Mouse (Mus musculus) layer of hippocampus, postnatal 14 days (tissue): Measurements from ENCODE around the gene Rnf187. TPM values are rescaled to one million over a fixed set of nuclear protein-coding genes. Genes with fewer than 3 reads are reported as not detected.

Experiments used
- DNase-seq, 2 experiments: peaks; one replicate each; pipeline ENCODE4 v3.0.0; 2021 to 2022; ENCODE audit warnings: low spot score in 2 of 2, mixed read lengths in 1 of 2
- long read RNA-seq, 2 experiments: library from polyadenylated mRNA; stranded (forward); transcript quantifications; one replicate each; pipeline ENCODE4 v2.0.0; 2021
- total RNA-seq, 2 experiments: library from RNA; stranded (reverse); gene quantifications; 2 replicates each; pipeline ENCODE4 v1.2.3; 2021

The Rnf187 gene
- 100 to 1,000 TPM; 501 to 506 TPM for total RNA-seq
- long read RNA-seq, experiment 1, transcript Rnf187-201 (4 exons, 1,949 nt): major isoform, 800 of 1,035 reads
- long read RNA-seq, experiment 1, partial matches to known transcripts: 45 of 1,035 reads
- long read RNA-seq, experiment 1, other reads (novel, unspliced or antisense): 190 of 1,035 reads
- long read RNA-seq, experiment 2, transcript Rnf187-201 (4 exons, 1,949 nt): major isoform, 915 of 1,395 reads
- long read RNA-seq, experiment 2, partial matches to known transcripts: 61 of 1,395 reads
- long read RNA-seq, experiment 2, other reads (novel, unspliced or antisense): 419 of 1,395 reads

DNA sequence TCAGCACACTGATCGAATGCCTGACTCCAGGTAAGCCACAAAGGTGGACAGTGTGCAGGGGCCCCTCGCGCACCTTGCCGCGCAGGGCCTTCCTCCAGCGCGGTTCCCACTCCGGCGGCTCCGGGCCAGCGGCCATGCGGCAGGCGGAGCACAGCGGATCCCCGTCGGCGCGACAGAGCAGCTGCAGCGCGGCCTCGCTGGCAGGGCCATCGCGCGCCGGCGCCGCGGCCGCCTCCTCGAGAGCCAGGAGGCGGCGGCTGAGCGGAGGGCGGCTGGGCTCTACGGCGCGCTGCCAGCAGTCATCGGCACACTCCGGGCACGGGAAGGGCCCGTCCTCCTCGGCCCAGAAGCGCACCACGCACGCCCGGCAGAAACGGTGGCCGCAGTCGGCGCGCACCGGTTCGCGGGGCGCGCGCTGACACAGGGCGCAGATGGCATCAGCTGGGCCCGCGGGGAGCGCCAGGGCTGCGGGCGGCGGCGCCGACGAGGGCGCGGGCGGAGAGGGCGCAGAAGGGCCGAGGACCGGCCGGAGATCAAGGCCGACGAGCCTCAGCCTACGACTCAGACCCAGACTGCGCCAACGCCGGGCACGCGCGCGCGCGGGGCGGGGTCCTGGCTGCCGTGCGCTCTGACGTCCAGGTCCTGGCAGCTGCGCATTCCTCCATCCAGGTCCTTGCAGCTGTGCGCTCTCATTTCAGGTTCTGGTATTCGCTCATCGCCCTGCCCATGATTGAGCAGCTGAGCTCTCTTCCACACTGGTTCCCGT is at the start of gene Rnf187:
Gene Rnf187 (minus strand): TSS at position 595 of the 766 bp plus-strand sequence.
- DNase-seq: peak; percentile 87 to 92

DNA sequence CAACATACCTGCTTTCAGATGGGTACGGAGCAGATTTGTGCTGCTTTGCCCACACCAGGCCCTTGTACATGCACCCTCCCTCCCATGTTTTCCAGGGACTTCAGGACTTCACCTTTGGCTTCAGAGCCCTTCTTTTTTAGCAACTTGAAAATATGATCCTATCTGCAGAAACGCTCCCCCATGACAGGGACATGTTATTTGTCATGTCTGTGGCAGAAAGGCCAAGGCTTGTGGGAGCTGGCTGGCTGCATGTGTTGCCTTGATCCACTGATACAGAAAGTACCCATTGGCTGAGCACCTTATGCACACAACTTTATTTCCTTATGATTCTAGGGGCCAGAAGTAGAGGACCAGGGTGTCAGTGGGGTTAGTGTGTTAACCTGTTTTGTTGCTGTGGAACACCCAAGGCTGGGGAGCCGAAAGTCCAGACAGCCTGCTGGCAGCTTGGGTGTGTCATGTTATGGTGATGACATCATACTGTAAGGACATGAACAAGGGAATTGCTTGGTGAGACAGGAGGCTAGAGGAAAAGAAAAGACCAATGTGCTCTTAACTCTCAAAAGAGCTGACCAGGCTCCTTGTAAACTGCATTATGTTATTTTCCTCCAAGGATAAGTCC is 46.7 kb upstream of the Rnf187 start:
- no peak for DNase-seq

DNA sequence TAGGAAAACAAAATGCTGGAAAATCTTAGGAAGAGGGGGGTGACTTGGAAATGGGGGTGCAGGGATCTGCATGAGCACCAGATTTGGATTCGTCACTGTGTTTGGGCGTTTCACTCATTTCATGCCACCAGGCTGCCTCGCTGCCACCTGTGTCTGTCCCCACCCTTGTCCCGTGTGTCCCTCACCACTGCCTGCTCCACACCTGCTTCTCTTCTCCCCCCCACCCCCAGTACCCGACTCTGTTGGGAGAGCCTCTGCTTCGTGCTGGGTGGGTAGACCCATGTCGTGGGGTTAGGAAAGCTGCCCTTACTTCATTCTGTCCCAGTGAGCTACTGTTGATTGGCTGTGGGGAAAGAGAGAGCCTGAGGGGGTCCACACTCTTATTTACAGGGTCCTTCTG is 45.9 kb upstream of the Rnf187 start:
- no peak for DNase-seq

DNA sequence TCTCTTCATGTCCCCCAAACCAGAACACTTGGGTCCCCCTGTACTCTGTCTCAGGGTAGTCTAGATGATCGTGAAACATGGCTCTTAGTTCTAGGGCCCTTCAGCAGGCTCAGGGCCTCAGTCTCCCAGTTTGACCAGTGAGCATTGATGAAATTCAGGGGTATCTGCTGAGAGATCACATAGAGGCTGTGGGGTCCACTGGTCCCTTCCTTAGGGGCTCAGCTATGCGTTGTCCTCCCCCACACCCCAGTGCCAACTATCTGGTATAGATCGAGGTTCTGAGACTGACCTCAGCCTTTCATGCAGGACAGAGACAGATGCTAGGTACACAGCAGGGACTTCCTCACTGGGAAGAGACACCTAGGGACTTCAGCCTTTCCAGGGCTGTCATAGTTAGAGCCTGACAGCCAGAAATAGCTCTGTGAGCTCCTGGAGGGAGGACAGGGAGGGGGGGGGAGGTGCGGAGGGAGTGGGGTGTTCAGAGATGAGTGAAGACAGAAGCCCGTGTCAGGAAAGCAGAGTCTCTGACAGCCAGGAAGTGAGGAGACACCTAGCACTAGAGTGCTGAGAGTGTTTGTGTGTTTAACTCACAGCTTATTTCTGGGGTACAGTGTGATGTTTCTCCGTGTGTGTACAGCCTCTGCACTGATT is 45.1 kb upstream of the Rnf187 start:
- no peak for DNase-seq

DNA sequence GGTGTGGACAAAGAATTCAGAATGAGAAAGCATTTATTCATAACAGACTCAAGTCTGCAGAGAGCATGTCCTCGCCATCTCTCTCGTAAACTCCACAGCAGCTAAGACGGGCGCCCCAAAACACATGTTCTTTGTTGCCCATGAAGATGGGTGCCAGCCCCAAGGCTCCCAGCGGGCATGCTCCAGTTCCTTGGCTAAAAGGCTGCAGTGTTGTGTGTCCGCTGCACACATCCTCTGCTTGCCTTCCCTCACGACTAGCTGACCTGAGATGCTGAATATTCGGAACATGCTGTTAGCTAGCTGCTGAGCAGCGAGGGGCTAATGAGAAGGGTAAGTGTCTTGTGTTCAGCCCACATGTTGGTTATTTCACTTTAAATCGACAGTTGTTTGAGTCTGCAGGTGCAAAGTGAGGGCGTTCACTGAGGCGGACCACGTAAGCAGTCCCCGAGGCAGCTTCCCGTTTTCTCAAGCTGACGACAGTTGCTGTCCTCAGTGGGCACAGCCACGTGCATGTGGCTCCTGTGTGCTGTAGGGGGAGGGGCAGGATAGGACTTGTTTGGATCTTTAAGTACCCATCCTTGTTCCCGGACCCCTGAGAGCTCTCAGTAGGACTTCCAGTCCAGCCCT is 43.9 kb upstream of the Rnf187 start:
- DNase-seq: no peak

DNA sequence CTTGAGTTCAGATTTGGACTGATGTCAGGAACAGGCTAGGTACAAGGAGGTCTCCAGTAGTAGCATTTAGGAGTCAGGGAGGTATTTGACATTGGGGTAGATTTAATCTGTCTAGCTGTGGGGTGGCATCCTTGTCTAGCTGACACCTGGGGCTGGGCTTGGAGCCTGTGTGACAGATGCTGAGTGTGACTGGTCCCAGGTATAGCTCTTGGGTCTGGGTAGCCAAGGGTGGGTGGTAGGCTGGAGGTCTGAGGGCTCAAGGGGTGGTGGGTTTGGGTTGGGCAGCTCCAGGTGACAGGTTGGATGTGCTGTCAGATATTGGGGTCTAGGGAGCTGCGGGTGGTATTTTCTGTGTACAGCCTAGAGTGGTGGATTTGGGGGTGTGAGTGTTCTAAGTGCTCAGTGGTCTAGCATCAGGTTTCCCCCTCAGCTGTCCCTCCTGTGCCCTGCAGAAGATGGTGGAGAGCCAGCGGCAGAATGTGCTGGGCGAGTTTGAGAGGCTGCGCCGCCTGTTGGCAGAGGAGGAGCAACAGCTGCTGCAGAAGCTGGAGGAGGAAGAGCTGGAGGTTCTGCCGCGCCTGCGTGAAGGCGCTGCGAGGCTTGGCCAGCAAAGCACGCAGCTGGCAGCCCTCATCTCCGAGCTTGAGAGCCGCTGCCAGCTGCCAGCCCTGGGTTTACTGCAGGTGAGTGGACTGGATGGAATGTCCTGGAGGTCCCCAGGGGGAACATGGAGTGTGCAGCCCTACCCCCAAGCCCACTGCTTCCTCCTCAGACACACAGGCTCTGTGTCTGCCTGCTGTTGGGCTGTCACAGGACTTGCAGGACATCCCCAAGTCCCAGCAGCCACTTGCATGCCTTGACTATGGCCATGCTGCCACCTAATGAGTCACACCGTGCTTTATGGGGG is 43.1 kb upstream of the Rnf187 start:
- DNase-seq: peak; percentile 70 to 73

DNA sequence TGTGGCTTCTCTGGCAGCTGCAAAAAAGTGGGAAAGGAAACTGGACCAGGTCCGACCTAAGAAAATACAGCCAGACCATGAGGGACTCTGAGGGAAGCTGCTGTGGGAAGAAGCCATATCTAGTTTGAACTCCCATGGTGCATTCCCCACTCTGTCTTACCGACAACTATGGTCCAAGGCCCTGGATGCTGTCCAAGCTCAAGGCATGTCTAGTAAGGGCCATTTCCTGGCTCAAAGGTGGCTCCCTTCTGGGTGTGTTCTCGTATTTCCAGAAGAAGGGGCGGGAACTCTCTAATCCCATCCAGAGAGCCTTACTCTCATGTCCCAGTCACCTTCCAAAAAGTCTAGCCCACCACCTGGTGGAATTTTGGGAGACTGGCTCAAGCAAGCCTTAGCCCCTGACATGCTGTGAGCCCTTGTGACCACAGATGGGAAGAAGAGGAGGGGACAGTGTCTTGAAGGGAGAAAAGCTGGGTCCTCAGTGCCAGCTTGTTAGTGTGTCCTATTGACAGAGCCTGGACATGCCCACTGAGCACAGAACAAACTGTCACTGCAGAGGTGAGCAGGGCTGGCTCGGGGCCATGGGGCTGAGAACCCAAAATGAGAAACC is 41.8 kb upstream of the Rnf187 start:
- DNase-seq: no peak

DNA sequence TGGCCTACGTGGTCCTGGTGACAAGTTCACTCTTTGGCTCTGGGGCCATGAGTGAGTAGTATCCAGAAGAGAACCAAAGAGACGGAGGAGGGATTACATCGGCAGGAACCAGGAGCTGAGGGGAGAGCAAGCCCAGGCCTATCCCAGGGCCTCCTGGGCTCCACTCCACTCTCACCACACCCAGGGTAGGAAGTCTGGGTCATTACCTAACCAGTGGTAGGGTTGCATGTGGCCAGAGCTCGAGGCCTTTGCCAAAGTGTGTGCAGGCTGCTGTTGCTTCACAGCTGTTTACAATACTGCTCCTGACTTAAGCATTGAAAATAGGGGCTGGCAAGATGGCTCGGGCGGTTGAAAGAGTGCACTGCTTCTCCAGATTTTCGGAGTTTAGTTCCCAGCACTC is 40.9 kb upstream of the Rnf187 start:
- DNase-seq: no peak

DNA sequence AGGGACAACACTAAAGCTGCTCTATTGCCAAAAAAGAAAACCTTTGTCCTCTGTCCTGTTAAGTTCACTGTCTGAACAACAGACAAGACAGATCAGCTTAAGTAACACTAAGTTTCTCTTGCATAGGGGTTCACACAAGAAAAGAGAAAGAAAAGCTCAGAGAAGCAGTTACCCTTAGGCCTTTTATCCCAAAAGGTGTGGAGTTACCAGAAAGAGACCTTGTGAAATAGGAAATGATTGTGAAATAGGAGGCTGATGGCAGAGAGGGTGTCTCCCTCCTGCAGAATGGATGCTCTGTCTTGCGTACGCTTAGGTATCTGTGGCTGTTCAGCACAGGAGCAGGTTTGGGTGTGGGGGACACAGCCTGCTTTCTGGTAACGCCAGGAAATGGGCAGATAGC is 40.5 kb upstream of the Rnf187 start:
- DNase-seq: no peak

DNA sequence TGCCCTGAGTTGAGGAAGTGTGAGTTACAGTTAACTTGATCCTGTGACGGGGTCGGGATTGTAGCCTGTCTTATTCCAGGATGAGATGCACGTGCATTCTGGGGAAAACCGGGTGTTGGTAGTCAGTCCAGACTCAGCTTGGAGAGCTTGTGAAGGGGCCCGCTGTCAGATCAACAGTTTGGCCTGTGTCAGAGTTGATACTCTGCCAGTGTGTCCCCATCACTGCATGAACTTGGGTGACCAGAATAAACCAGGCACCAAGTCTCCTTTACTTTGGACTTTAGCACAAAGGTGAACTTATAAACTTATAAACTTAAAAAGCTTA is 40.0 kb upstream of the Rnf187 start:
- no peak for DNase-seq

DNA sequence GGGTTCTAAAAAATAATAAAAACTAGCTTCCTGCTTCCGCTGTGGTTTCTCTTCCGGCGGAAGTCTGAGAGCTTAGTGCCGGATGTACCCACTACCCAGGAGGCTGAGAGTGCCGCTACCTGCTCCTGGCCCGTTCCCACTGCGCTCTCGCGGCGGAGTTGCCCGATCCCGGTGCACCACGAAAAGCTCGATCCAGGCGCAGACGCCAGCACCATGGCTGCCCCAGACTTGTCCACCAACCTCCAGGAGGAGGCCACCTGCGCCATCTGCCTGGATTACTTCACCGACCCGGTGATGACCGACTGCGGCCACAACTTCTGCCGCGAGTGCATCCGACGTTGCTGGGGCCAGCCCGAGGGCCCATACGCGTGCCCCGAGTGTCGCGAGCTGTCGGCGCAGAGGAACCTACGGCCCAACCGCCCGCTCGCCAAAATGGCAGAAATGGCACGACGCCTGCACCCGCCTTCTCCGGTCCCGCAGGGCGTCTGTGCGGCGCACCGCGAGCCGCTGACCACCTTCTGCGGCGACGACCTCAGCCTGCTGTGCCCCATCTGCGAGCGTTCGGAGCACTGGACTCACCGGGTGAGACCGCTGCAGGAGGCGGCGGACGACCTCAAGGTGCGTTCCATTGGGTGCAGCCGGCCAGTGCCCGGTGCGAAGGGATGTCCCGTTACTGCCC is 39.5 kb upstream of the Rnf187 start, which contains the start of gene Trim11:
Gene Trim11 (plus strand): TSS at position 67 of the 679 bp plus-strand sequence.
- DNase-seq: peak; percentile 57 to 74

DNA sequence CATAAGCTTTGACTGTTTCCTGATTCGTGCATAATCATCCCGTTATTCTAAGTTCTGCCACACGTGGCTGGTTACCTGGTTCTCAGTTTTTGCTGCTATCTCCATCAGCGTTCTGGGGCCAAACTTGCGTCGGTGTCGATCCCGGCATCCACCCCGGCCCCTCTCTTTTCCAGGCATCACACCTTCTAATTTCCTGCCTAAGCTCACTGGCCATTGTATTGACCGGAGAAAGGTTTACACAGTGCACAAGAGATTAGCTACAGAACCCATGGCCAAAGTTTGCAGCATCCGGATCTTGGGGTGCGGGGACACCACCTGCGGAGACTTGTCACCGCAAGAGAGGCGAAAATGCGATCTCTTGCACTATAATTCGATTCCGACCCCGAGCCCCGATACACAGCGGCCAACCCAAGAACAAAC is 38.9 kb upstream of the Rnf187 start:
- DNase-seq: no peak

DNA sequence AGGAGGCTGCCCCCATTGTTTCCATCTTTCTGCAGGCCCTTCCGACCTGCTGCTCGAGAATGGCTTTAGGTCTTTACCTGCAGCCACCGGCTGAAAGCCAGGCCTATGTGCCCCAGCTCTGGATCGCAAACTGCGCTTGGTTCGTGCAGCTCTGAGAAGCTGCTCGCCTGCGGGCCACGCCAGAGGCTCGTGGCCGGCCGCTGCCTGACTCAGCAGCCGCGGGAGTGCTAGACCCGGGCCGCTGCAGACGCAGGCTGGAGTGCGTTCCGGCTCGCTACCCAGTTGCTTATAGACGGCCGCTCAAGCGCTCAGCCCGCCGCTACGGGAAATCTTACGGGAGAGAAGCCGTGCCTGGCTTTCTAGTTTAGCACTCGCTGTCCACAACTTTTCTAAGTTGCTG is 38.4 kb upstream of the Rnf187 start:
- DNase-seq: no peak

DNA sequence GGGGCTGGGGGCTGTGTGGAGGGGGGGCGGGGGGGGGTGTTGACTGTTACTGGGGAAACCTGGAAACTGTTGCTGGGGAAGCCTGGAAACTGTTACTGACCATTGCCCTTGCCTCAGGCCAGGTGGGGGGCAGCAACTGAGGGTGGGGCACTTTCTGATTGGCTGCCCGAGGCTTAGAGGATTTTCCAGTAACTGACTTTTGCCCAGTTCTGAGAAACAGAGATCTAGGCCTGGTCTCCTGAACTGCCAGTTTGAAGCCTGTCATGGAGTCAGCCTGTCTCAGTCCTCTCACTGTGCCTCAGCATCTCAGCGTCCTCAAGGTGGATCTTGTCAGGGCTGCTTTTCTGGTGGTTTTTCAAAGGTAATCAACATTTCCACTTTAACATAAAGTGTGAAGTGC is 35.7 kb upstream of the Rnf187 start:
- DNase-seq: no peak

DNA sequence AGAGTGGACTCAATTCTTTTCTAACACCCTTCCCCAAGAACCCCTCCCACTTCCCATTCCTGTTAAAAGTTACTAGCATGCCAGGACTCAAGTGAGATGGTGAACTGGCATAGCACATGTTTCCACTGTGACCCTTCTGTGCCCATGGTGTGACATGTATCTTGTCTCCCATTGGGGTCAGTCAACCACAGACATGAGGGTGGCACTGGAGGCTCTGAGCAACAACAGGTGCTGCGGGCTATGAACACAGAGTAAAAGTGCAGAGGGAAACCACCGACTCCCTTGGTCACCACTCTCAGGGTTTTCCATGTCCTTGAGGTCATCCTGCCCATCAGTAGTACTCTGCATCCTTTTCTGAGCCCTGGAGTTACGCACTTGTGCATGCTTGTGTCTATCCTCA is 33.1 kb upstream of the Rnf187 start:
- DNase-seq: no peak

DNA sequence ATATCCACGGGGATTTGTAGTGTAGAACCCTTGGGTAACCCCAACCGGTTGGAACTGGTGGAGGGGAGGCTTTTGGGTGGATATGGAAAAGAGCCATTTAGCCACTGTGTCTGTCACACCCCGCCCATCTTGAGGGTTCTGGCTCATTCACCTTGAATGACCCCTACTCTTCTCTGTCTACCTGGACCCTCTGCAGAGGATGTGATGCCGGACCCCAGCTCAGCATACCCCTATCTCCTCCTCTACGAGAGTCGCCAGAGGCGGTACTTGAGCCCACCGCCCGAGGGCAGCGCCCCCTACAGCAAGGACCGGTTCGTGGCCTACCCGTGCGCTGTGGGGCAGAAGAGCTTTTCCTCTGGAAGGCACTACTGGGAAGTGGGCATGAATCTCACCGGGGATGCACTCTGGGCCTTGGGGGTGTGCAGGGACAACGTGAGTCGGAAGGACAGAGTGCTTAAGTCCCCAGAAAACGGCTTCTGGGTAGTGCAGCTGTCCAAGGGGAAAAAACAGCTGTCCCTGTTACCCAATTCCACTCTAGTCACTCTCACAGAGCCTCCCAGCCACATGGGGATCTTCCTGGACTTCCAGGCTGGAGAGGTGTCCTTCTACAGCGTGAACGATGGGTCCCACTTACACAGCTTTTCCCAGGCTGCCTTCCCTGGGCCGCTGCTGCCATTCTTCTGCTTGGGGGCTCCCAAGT is 32.3 kb upstream of the Rnf187 start:
- no peak for DNase-seq

DNA sequence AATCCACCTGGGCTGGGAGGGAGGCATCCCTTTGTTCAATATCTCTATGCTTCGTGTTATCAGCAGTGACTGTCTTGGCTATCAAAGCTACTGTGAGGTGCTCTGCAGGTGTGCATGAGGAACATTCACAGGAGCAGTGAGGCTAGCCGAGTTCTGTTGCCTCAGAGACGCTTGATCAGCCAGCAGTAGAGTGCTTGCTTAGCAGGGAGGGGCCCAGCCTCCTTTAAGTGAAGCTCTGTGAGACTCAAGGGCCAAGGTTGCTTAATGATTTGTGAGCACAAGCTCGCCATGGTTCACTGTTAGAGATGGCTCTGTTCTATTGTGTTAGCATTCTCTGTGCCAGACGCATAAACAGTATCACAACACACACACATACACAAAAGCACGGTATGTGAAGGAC is 30.9 kb upstream of the Rnf187 start:
- no peak for DNase-seq

DNA sequence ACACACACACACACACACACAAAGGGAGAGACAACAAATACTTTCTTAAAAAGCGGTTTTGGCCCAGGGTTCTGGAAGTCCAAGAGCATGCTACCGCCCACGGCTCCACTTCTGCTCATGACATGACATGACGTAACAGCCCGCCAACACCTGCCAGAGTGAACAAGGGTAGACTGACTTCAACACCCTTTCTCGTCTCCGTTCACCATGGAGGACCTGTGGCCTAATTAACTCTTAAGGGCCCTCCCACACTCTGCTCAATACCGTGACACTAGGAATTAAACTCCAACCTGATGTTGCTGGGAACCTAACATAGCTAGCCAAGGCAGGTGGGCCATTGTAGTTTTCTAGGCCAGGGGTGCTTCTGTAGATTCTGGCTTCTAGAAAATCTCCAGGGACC is 30.3 kb upstream of the Rnf187 start:
- no peak for DNase-seq

DNA sequence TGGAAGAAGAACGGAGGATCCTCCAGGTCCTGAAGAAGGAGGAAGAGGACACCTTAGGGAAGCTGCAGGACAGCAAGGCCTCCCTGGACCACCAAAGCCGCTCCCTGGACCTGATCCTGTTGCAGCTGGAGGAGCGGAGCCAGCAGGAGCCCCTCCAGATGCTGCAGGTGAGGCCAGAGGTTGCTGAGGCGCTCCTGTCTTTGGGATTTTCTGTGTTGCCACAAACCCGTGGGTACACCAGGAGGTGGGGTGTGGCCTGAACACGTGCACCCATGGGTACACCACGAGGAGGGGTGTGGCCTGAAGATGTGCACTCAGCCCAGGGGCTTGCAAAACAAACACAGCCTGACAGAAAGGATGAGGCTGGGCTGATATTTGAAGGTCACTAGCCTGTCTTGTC is 29.8 kb upstream of the Rnf187 start:
- no peak for DNase-seq
